Mouse (Mus musculus) testis, postnatal 14 days (tissue): Measurements from ENCODE around the gene Pnkd.
A peak's percentile ranks its signal among the peaks of the same experiment; 100 is the strongest.
"Not testable (repeated sequence)": the region's sequence is repeated elsewhere in the genome, so short reads cannot be mapped to it uniquely, and the experiment has no call there.

ENCODE experiments used
- DNase-seq: peaks from one replicate; pipeline ENCODE4 v3.0.0; 2021; ENCODE audit warnings: low spot score

Pnkd gene

GRCm38 (mm10) chr1:74331046-74331681 is 46.4 kb downstream of the Pnkd start:
- no peak for DNase-seq

DNA sequence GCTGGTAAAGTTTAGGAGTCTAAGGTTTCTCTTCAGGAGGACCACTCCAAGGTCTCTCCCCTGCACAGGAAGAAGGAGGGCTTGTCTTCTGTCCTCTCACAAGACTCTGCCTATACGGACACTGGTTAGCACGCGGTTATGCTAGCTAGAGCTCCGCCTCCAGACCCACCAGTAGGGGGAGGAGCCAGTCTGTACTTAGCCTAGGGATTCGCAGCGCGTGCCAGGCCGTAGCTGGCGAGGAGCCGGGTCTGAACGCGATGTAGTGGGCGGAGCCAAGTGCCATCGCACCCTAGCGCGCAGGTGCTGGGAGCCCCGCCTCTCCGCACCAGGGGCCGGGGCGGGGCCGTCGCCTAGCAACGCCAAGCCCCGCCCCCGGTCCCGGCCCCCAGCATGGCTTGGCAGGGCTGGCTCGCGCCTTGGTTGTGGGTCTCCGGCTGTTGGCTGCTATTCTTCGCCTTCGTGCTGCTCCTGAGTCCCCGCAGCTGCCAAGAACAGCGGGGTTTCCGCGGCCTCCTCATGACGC is 47.6 kb downstream of the Pnkd start:
- peak; percentile 94 for DNase-seq

- no peak for DNase-seq
Measured at GRCm38 (mm10) chr1:74332930-74333329, 48.2 kb downstream of the Pnkd start.

- no peak for DNase-seq
Measured at GRCm38 (mm10) chr1:74334607-74335006, 49.9 kb downstream of the Pnkd start.

DNA sequence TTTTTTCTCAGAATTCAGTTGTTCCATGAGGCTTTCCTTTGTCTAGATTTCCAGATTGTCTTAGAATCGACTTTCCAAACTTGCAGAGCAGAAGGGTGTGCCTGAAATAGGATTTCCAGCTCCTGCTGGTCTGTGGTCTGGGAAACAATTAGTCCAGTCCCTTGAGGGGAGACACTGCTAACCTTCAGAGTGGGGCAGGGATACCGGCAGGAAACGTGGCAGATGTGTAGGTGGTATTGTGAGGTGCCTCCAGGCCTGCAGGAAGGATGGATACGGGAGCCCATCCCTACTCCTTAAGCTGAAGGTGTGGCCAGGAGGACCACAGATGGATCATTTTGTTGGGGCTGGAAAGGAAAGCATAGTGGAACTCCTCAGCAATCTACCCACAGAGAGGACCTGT is 50.3 kb downstream of the Pnkd start:
- no peak for DNase-seq

- DNase-seq: no peak
Measured at GRCm38 (mm10) chr1:74335436-74336170, 50.9 kb downstream of the Pnkd start.

GRCm38 (mm10) chr1:74337241-74337771 is 52.6 kb downstream of the Pnkd start:
- peak; percentile 79 for DNase-seq

DNA sequence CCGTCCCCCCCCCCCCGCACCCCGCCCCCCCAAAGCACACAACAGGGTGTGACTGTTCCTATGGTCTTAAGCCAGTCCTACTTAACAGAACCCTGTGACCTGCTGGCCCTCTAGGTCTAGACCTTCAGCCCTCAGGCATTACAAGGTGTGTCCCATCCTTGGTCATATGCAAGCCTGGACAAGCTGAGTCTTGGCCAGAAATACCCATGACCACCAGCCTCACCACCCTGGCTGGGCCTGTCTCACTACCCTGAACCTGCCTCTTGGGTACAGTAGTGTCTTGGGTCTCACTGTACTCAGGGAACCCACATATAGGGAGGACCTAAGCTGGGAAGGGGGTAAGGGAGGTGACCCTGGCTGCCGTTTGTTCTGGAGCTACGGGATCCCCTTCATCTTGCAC is 53.3 kb downstream of the Pnkd start:
- DNase-seq: no peak

GRCm38 (mm10) chr1:74338626-74339025 is 53.9 kb downstream of the Pnkd start:
- DNase-seq: no peak

DNA sequence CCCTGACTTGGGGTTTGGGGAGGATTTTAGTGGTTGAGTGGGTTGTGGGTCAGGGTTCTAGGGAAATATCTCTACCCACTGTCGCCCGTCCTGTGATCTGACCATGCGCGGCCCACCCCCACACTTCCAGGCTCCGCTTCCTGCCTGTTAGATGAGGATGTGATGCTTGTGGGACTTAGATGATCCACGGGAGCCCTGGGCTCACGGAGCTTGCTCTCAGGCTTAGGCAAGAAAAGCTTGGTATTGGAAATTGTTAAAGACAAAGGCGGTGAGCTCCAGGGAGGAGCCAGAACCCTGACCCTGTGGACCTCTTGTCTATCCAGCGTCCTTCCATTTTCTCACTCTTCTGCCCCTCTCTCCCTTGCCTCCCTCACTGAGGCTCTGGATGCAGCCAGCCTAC is 55.2 kb downstream of the Pnkd start:
- no peak for DNase-seq

GRCm38 (mm10) chr1:74340361-74340764 is 55.6 kb downstream of the Pnkd start:
- DNase-seq: peak; percentile 61

- DNase-seq: not testable (repeated sequence)
Measured at GRCm38 (mm10) chr1:74340992-74341391, 56.3 kb downstream of the Pnkd start.

DNA sequence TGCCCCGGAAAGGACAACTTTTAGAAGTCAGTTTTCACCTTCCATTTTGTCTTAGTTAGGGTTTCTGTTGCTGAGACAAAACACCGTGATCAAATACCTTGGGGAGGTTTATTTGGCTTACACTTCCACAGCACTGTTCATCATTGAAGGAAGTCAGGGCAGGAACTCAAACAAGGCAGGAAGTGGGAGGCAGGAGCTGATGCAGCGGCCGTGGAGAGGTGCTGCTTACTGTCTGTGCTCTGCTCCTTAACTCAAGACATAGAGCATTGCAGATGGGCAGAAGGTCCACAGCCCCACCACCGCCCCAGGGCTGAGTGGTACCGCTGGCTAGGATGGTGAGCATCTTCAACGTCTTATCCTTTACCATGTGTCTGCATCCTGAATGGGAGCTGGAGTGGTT is 57.2 kb downstream of the Pnkd start:
- no peak for DNase-seq

DNA sequence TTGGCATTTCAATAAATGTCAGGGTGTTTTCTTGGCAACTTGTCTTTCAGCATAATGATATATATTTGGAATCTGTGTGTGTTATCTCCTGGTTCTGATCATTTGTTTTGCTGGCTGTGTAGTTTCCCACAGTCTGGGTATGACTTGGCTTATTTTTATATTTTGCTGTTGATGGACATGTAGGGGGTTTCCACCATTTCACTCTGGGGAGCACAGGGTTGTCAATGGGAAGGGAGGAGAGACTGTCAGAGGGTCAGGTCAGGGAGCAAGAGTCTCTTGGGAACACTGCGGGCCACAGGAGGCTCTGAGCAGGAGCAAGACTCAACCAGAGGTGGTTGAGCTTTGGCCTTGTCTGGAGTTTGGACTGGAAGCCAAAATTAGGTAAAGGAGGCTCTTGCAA is 57.6 kb downstream of the Pnkd start:
- DNase-seq: no peak

DNA sequence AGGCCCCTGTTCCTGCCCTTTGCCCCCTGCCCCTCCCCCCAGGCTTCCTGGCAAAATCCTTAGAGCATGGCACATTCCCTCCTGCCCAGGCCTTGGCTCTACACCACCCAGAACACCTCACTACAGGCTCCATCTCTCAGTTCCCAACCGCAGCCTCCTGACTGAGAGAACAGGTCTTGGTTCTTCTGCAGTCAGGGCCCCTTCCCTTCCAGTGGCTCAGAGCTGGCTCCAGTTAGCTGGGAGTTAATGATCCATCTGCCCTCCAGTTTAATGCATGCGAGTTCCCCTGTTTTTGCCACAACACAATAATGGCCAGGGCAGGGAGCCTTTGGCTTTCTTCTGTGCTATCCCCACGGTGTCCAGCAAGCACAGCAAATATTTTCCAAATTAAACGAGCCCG is 58.4 kb downstream of the Pnkd start:
- no peak for DNase-seq

GRCm38 (mm10) chr1:74344163-74344916 is 59.6 kb downstream of the Pnkd start:
- DNase-seq: no peak

GRCm38 (mm10) chr1:74351185-74351769 is 66.5 kb downstream of the Pnkd start:
- no peak for DNase-seq

DNA sequence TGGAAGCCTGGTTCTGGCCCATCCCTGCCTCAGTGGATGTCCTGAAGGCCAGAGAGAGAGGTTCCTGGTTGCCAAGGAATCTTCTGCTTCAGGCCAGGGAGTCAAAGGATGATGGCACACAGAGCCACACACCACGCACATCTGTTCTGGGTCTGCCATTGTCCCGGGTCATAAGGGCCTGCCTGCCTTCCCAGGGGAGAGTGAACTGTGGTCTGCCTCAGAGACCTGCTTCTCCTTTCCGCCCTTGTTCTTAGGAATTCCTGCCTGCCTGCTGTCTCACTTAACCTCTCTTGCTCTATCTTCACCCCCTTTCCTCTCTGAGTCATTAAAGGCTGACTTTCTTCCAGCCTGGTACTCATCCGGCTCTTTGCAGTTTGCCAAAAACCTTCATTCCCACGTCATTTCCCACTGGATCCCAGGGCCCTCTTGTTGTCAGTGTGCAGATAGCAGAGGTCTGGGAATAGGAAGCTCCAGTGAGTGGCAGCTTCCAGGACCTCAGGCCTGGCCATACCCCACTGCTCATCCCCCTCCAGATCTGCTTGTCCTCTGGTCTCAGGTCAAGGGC is 67.9 kb downstream of the Pnkd start:
- no peak for DNase-seq

- DNase-seq: no peak
Measured at GRCm38 (mm10) chr1:74353453-74354229, 68.9 kb downstream of the Pnkd start.

DNA sequence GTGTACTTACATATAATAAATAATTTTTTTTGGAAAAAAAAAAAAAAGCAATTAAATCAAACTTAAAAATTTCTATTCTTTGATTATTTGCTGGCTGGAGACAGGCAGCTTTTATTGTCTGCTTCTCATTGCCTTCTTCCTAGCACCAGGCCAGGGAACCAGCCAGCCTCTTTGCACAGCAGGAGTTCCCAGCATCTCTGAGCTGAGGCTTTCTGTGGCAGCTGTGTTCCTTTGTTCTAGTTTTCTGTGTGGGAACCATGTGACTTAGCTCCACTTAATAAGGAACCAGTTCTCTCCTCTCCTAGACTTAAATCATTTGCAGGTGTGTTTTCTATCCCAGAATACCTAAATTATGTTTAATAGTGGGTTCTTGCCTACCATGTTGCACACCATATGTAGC is 72.8 kb downstream of the Pnkd start:
- no peak for DNase-seq

DNA sequence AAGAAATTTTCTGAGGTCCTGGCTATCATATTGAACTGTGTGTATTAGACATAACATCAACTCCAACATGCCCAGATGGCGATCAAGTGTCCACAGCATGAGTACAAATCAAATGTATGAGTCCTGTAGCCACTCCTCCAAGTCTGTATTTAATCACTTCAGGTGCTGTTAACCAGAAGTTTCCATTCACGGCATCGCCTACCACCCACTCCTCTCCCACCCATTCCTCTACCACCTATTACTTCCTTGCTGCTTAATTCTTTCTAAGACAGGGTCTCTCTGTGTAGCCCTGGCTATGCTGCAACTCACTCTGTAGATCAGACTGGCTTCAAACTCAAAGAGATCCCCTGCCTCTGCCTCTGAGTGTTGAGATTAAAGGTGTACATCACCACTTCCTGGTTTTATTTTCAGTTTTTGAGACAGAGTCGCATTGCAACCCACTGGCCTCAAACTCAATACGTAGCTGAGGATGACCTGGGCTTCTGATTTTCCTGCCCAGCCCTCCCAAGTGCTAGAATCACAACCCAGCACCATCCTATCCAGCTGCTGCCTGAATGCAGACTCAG is 75.3 kb downstream of the Pnkd start:
- DNase-seq: no peak
